Mouse (Mus musculus) brown adipose tissue, adult 24 weeks (tissue): ENCODE measurements around the gene Azgp1. TPM values are rescaled to one million over a fixed set of nuclear protein-coding genes. Genes with fewer than 3 reads are reported as not detected.
"Not testable (repeated sequence)": the region's sequence is repeated elsewhere in the genome, so short reads cannot be mapped to it uniquely, and the experiment has no call there.

Experiments used
- H3K27ac ChIP-seq: fragments of 200-500 bp; replicated peaks from 2 replicates; pipeline ENCODE4 v1.5.1; 2012; ENCODE audit warnings: low read depth, mild to moderate bottlenecking, low read length
- H3K4me1 ChIP-seq: fragments of 200-500 bp; 2 replicates; pipeline ENCODE4 v1.6.1; 2012; ENCODE audit warnings: low read length, mixed read lengths; ENCODE audit not compliant: control insufficient read depth, insufficient read depth, insufficient read length
- H3K4me3 ChIP-seq: fragments of 200-500 bp; 2 replicates; pipeline ENCODE4 v1.5.1; 2012; ENCODE audit warnings: low read depth, mild to moderate bottlenecking, low read length, moderate library complexity; ENCODE audit not compliant: insufficient read depth
- polyA plus RNA-seq: library from polyadenylated mRNA; stranded (reverse); fragments of >200 nt; gene quantifications from 2 replicates; pipeline ENCODE4 v1.2.4, GENCODE M21; 2012; ENCODE audit not compliant: missing spikeins, insufficient read depth, insufficient read length

The Azgp1 gene
- polyA plus RNA-seq, 1 experiment = 2.9 TPM

DNA sequence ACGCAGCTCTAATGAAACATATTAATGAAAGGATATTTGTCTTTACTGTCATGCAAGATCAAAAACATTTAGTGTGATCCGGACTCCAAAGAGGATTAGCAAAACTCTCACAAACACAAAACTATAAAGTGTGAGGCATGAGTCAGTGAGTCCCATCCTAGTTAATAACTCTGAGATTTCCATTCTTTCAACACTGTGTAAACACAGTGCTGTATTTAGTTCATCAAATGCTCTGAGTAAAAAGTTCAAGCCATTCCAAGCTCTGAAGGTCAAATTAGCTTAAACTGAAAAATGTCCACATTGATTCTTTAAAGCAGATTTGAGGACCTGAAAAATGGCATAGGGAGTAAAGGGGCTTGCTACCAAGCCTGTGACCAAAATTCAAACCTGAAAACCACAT is 2.2 kb upstream of the Azgp1 start:
- Histone ChIP-seq H3K27ac (no peak overlapping the region), H3K4me1 (no peaks in the 10 kb centered on the region), H3K4me3 (no peak overlapping the region)

DNA sequence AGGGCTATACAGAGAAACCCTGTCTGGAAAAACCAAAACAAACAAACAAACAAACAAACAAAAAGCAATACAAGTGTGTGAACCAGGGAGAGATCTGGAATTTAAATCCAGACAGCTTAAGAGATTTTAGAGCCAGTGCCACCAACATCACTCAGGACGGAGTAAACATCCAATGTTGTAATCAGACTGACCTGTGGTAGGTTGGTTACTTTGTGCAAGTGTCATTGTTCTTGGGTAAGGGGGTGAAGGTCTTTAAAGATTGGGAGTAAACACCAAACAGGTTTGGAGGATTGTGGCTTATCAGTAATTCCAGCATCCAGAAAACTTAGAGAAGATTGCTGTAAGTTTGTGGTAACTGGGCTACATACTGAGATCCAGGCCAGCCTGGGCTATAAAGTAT is 5.0 kb downstream of the Azgp1 start:
- Histone ChIP-seq H3K4me1 (no peaks in the 10 kb centered on the region), H3K4me3 (no peak overlapping the region), H3K27ac (no peak overlapping the region)

DNA sequence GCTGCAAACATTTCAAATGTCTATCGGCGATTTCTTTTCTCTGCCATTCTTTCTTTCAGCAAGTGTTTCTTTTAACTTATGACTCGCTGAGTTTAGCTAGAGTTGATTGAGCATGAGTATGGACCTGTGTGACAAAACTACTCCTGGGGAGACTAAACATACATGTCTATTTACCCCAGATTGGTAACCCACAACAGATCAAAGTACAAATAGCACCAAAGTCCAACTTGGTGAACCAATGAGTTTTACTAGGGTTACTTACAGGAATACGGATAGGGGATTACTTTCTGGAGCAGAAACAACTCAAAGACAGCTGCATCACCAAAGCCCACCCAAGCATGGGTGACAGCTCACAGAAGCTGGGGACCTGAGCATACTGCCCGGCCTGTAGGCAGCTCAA is 28.1 kb downstream of the Azgp1 start:
- Histone ChIP-seq H3K27ac (no peak overlapping the region), H3K4me1 (no peaks in the 10 kb centered on the region), H3K4me3 (no peak overlapping the region)

DNA sequence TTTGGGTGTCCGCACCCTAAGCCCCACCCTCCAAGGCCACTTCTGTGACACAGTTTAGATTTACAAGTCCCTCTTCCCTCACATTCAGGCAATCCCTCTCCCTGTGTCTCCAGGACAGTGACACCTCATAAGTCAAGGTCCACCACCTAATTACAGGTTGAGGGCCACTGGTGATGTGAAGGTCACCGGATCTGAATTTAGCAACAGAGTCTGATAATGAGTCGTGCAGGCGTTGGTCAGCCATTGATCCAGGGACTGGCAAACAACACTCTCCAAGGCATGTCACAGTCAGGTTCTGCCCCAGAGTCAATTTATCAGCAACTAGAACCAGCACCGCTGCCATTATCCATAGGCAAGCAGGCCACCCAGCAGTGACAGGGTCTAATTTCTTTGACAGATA is 31.1 kb downstream of the Azgp1 start:
- H3K27ac ChIP-seq = no peak overlapping the region
- no peak overlapping the region for H3K4me3 ChIP-seq
- no peaks in the 10 kb centered on the region for H3K4me1 ChIP-seq

DNA sequence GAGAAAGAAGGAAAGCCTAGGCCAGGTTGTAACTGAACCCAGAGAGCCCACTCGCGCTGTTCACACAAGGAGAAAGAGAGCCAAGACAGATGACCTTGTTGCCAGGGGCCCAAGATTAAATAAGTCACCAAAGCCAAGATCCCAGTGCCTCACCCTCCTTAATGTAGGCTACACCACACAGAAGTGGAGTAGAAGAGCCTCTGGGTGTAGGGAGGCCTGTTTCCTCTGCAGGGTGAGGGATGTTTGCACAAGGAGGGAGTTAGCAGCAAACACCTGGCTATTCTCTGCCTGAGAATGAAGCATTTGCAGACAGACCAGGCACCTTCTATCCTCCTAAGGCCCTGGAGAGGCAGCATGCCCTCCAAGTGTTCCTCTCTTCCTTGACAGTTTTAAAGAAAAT is 35.2 kb downstream of the Azgp1 start:
- no peak overlapping the region for H3K4me3 ChIP-seq
- no peak overlapping the region for H3K27ac ChIP-seq
- H3K4me1 ChIP-seq = no peaks in the 10 kb centered on the region

DNA sequence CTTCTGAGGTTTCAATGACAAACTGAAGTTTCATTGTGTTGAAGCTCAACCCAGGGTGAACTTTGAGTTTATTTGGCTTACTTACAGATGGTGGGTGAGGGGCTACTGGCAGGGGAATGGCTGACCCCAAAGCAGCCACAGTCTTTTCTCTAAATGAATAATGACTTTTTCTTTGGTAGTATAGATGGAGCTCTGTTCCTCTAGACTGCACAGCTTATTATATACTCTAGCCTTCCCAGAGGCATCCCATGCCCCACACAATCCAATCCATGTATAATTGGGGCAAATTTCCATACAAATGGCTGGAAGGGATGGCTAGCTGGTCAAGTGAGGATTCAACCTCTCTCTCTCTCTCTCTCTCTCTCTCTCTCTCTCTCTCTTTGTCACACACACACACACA is 35.7 kb downstream of the Azgp1 start:
- Histone ChIP-seq H3K4me3 (no peak overlapping the region), H3K27ac (no peak overlapping the region), H3K4me1 (no peaks in the 10 kb centered on the region)

DNA sequence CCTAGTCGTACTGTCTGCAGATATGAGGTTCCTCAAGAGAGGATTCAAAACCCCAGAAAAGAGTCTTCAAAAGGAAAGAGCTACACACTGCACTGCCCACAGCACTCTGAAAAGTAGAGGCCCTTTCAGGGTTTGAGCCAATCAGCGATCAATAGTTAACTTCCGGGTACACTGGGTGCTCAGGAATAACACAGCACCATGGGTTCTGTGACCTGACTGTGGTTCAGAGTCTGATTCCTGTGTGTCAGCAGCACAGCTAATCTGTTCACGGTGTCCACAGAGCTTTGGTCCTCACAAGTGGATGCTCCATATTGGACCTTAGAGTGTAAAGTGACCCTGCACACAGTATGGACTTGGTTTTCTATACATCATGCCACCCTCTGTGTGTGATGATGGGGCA is 38.3 kb downstream of the Azgp1 start:
- not testable (repeated sequence) for H3K27ac ChIP-seq, H3K4me3 ChIP-seq, H3K4me1 ChIP-seq

DNA sequence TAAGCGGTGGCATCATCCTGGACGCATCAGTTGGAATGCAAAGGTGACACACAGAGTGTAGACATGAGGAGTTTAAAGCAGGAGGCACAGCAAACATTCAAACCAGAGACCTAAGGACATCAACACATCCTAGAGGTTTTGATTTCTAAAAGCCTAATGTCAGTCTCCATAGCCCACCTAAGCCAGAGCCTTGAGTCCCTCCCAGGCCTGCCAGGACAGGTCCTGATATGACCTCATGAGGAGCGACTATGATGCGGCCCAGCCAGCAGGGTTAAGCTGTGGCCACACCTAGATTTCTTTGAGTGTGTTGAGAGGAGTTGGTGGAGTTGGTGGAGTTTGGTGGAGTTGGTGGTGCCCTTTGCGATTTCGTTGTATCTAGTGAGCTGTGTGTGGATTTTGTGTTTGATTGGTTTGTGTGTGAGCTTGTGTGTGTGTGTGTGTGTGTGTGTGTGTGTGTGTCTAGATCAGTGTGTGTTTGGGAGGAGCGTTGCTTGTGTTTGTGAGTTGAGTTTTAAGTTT is 39.7 kb downstream of the Azgp1 start, which contains the start of the genes Smok3a and Smok3b:
Gene Smok3a (plus strand): TSS at position 301 of the 519 bp plus-strand sequence.
Gene Smok3b (plus strand): TSS at position 469 of the 519 bp plus-strand sequence.
- not testable (repeated sequence) for H3K4me1 ChIP-seq, H3K4me3 ChIP-seq, H3K27ac ChIP-seq

Other genes with a start within 250 kb of the Azgp1 start
- gene Nyap1, start 239.9 kb upstream of the Azgp1 start, polyA plus RNA-seq = not detected in 2 replicates
- gene Tsc22d4, start 235.8 kb upstream of the Azgp1 start, polyA plus RNA-seq = 21.4 and 24.0 TPM in 2 replicates
- gene Ppp1r35, start 202.7 kb upstream of the Azgp1 start, polyA plus RNA-seq = 15.1 and 15.4 TPM in 2 replicates
- gene Mepce, start 193.9 kb upstream of the Azgp1 start, polyA plus RNA-seq = 14.3 and 21.2 TPM in 2 replicates
- 2.9 and 4.9 TPM in 2 replicates for gene Zcwpw1, start 193.7 kb upstream of the Azgp1 start, polyA plus RNA-seq
- 1.3 TPM in 1 of 2 replicates, not detected in the other for gene Pilra, start 145.2 kb upstream of the Azgp1 start, polyA plus RNA-seq
- gene Pilrb1, start 123.4 kb upstream of the Azgp1 start, polyA plus RNA-seq = 1.0 and 1.4 TPM in 2 replicates
- 2.5 and 5.5 TPM in 2 replicates for gene Pilrb2, start 109.7 kb upstream of the Azgp1 start, polyA plus RNA-seq
- not detected in 2 replicates for gene Cyp3a13, start 59.9 kb upstream of the Azgp1 start, polyA plus RNA-seq
- 0.24 TPM in 1 of 2 replicates, not detected in the other for gene Gjc3, start 18.4 kb upstream of the Azgp1 start, polyA plus RNA-seq
- not detected in 2 replicates for gene Smok3a, start 39.7 kb downstream of the Azgp1 start, polyA plus RNA-seq
- gene Smok3b, start 39.9 kb downstream of the Azgp1 start, polyA plus RNA-seq = not detected in 2 replicates
- gene Smok3c, start 71.7 kb downstream of the Azgp1 start, polyA plus RNA-seq = not detected in 2 replicates
- 7.2 and 9.4 TPM in 2 replicates for gene Zkscan1, start 103.6 kb downstream of the Azgp1 start, polyA plus RNA-seq
- 7.5 and 10.5 TPM in 2 replicates for gene Zscan21, start 135.4 kb downstream of the Azgp1 start, polyA plus RNA-seq
- gene Zfp113, start 174.2 kb downstream of the Azgp1 start, polyA plus RNA-seq = 6.6 and 6.8 TPM in 2 replicates
- gene Cops6, start 179.6 kb downstream of the Azgp1 start, polyA plus RNA-seq = 150 and 170 TPM in 2 replicates
- 12.0 and 12.4 TPM in 2 replicates for gene Ap4m1, start 190.5 kb downstream of the Azgp1 start, polyA plus RNA-seq
- gene Mcm7, start 190.9 kb downstream of the Azgp1 start, polyA plus RNA-seq = 8.5 and 10.4 TPM in 2 replicates
- gene Taf6, start 205.9 kb downstream of the Azgp1 start, polyA plus RNA-seq = 18.0 and 22.4 TPM in 2 replicates
- gene Cnpy4, start 206.0 kb downstream of the Azgp1 start, polyA plus RNA-seq = 8.0 and 11.0 TPM in 2 replicates
- gene Mblac1, start 212.8 kb downstream of the Azgp1 start, polyA plus RNA-seq = 4.6 and 5.8 TPM in 2 replicates
- gene Nxpe5, start 244.4 kb downstream of the Azgp1 start, polyA plus RNA-seq = not detected in 2 replicates